Mouse (Mus musculus): ENCODE data around the gene Unc93b1. TPM values are rescaled to one million over a fixed set of nuclear protein-coding genes. Genes with fewer than 3 reads are reported as not detected.

The Unc93b1 gene
- polyA plus RNA-seq, 1 experiment from 2014 or later, result 7.5 TPM

- no peak for DNase-seq (ENCODE audit: low spot score)
- Histone ChIP-seq H3K36me3 (ENCODE audit: control insufficient read depth, insufficient read depth, low read length) (no peaks in the 10 kb centered on the region), H3K9ac (ENCODE audit: low read length) (no peak overlapping the region), H3K9me3 (replicated peaks; ENCODE audit: control insufficient read depth, low read length) (no peaks in the 10 kb centered on the region), H3K27ac (ENCODE audit: low read depth, low read length) (no peak overlapping the region), H3K27me3 (replicated peaks; ENCODE audit: control insufficient read depth, insufficient read depth, low read length) (no peaks in the 10 kb centered on the region), H3K4me3 (ENCODE audit: low read depth, low read length) (no peak overlapping the region), H3K4me2 (ENCODE audit: low read length) (no peak overlapping the region), H3K4me1 (ENCODE audit: control insufficient read depth, insufficient read depth, low read length) (peaks cover 4% of the 10 kb centered on the region; the same call in 1 of the 2 replicates)
- no peak for ATAC-seq
- 92% methylated on average over 7 of the region's 7 CpGs for WGBS
Observed at GRCm38 (mm10) chr19:3924868-3925267, 10.1 kb upstream of the Unc93b1 start.

GRCm38 (mm10) chr19:3925859-3926258 lies 9.1 kb upstream of the Unc93b1 start:
- H3K9ac ChIP-seq (ENCODE audit: low read length), result no peak overlapping the region
- ATAC-seq, result no peak
- H3K27ac ChIP-seq (ENCODE audit: low read depth, low read length), result no peak overlapping the region
- peaks cover 4% of the 10 kb centered on the region; the same call in 1 of the 2 replicates for H3K4me1 ChIP-seq (ENCODE audit: control insufficient read depth, insufficient read depth, low read length)
- WGBS, result 86% methylated on average over 6 of the region's 6 CpGs
- DNase-seq (ENCODE audit: low spot score), result no peak
- no peak overlapping the region for H3K4me3 ChIP-seq (ENCODE audit: low read depth, low read length)
- no peaks in the 10 kb centered on the region for H3K9me3 ChIP-seq (replicated peaks; ENCODE audit: control insufficient read depth, low read length)
- H3K27me3 ChIP-seq (replicated peaks; ENCODE audit: control insufficient read depth, insufficient read depth, low read length), result no peaks in the 10 kb centered on the region
- no peak overlapping the region for H3K4me2 ChIP-seq (ENCODE audit: low read length)
- H3K36me3 ChIP-seq (ENCODE audit: control insufficient read depth, insufficient read depth, low read length), result no peaks in the 10 kb centered on the region

- 71% methylated on average over 3 of the region's 3 CpGs for WGBS
- no peak overlapping the region for H3K4me2 ChIP-seq (ENCODE audit: low read length)
- ATAC-seq, result no peak
Observed at GRCm38 (mm10) chr19:3926279-3926678, 8.7 kb upstream of the Unc93b1 start.

GRCm38 (mm10) chr19:3926685-3927084 lies 8.3 kb upstream of the Unc93b1 start:
- Histone ChIP-seq H3K27me3 (replicated peaks; ENCODE audit: control insufficient read depth, insufficient read depth, low read length) (no peaks in the 10 kb centered on the region), H3K9me3 (replicated peaks; ENCODE audit: control insufficient read depth, low read length) (no peaks in the 10 kb centered on the region), H3K36me3 (ENCODE audit: control insufficient read depth, insufficient read depth, low read length) (no peaks in the 10 kb centered on the region), H3K9ac (ENCODE audit: low read length) (no peak overlapping the region), H3K4me2 (ENCODE audit: low read length) (no peak overlapping the region), H3K4me1 (ENCODE audit: control insufficient read depth, insufficient read depth, low read length) (peaks cover 4% of the 10 kb centered on the region; the same call in 1 of the 2 replicates), H3K4me3 (ENCODE audit: low read depth, low read length) (no peak overlapping the region), H3K27ac (ENCODE audit: low read depth, low read length) (no peak overlapping the region)
- DNase-seq (ENCODE audit: low spot score) (no peak), ATAC-seq (no peak)
- WGBS, result 60% methylated on average over 6 of the region's 6 CpGs

More at GRCm38 (mm10) chr19:3926279-3926678, 8.7 kb upstream of the Unc93b1 start:
- Histone ChIP-seq H3K27me3 (replicated peaks; ENCODE audit: control insufficient read depth, insufficient read depth, low read length) (no peaks in the 10 kb centered on the region), H3K27ac (ENCODE audit: low read depth, low read length) (no peak overlapping the region), H3K9me3 (replicated peaks; ENCODE audit: control insufficient read depth, low read length) (no peaks in the 10 kb centered on the region), H3K4me3 (ENCODE audit: low read depth, low read length) (no peak overlapping the region), H3K4me1 (ENCODE audit: control insufficient read depth, insufficient read depth, low read length) (peaks cover 4% of the 10 kb centered on the region; the same call in 1 of the 2 replicates), H3K9ac (ENCODE audit: low read length) (no peak overlapping the region), H3K36me3 (ENCODE audit: control insufficient read depth, insufficient read depth, low read length) (no peaks in the 10 kb centered on the region)
- DNase-seq (ENCODE audit: low spot score), result no peak

- WGBS, result 83% methylated on average over 4 of the region's 4 CpGs
- no peak overlapping the region for H3K9ac ChIP-seq (ENCODE audit: low read length)
Observed at GRCm38 (mm10) chr19:3927989-3928388, 7.0 kb upstream of the Unc93b1 start.

GRCm38 (mm10) chr19:3928779-3929178 lies 6.2 kb upstream of the Unc93b1 start:
- Histone ChIP-seq H3K27ac (ENCODE audit: low read depth, low read length) (0 out of 2 replicates have a peak overlapping the region, but pooled peaks have one; percentile 36), H3K4me3 (ENCODE audit: low read depth, low read length) (no peak overlapping the region), H3K4me1 (ENCODE audit: control insufficient read depth, insufficient read depth, low read length) (peaks cover 4% of the 10 kb centered on the region; the same call in 1 of the 2 replicates), H3K36me3 (ENCODE audit: control insufficient read depth, insufficient read depth, low read length) (no peaks in the 10 kb centered on the region), H3K27me3 (replicated peaks; ENCODE audit: control insufficient read depth, insufficient read depth, low read length) (no peaks in the 10 kb centered on the region), H3K4me2 (ENCODE audit: low read length) (no peak overlapping the region), H3K9me3 (replicated peaks; ENCODE audit: control insufficient read depth, low read length) (no peaks in the 10 kb centered on the region), H3K9ac (ENCODE audit: low read length) (no peak overlapping the region)
- ATAC-seq, result no peak
- WGBS, result 76% methylated on average over 4 of the region's 4 CpGs
- DNase-seq (ENCODE audit: low spot score), result no peak

More at GRCm38 (mm10) chr19:3927989-3928388, 7.0 kb upstream of the Unc93b1 start:
- H3K9me3 ChIP-seq (replicated peaks; ENCODE audit: control insufficient read depth, low read length), result no peaks in the 10 kb centered on the region
- no peak overlapping the region for H3K27ac ChIP-seq (ENCODE audit: low read depth, low read length)
- H3K4me2 ChIP-seq (ENCODE audit: low read length), result no peak overlapping the region
- peaks cover 4% of the 10 kb centered on the region; the same call in 1 of the 2 replicates for H3K4me1 ChIP-seq (ENCODE audit: control insufficient read depth, insufficient read depth, low read length)
- ATAC-seq (no peak), DNase-seq (ENCODE audit: low spot score) (no peak)
- no peaks in the 10 kb centered on the region for H3K36me3 ChIP-seq (ENCODE audit: control insufficient read depth, insufficient read depth, low read length)
- no peaks in the 10 kb centered on the region for H3K27me3 ChIP-seq (replicated peaks; ENCODE audit: control insufficient read depth, insufficient read depth, low read length)
- H3K4me3 ChIP-seq (ENCODE audit: low read depth, low read length), result no peak overlapping the region

- ATAC-seq, result peak; percentile 32; the same call in 1 of the 2 replicates
- H3K9me3 ChIP-seq (replicated peaks; ENCODE audit: control insufficient read depth, low read length), result no peaks in the 10 kb centered on the region
- H3K27me3 ChIP-seq (replicated peaks; ENCODE audit: control insufficient read depth, insufficient read depth, low read length), result no peaks in the 10 kb centered on the region
- DNase-seq (ENCODE audit: low spot score), result peak; percentile 51
- peak within 1 kb of the TSS; percentile 36; the same call in 1 of the 2 replicates for H3K27ac ChIP-seq (ENCODE audit: low read depth, low read length)
- H3K36me3 ChIP-seq (ENCODE audit: control insufficient read depth, insufficient read depth, low read length), result no peaks in the 10 kb centered on the region
- H3K9ac ChIP-seq (ENCODE audit: low read length), result no peak within 1 kb of the TSS
- H3K4me1 ChIP-seq (ENCODE audit: control insufficient read depth, insufficient read depth, low read length), result peaks cover 4% of the 10 kb centered on the region; the same call in 1 of the 2 replicates
- no peak within 1 kb of the TSS for H3K4me3 ChIP-seq (ENCODE audit: low read depth, low read length)
- 52% methylated on average over 12 of the region's 12 CpGs for WGBS
- no peak within 1 kb of the TSS for H3K4me2 ChIP-seq (ENCODE audit: low read length)
Observed at GRCm38 (mm10) chr19:3929211-3929941, 5.6 kb upstream of the Unc93b1 start, which contains the start of gene Aldh3b1. TSS of gene Aldh3b1 (minus strand) at chr19:3929808.

GRCm38 (mm10) chr19:3930262-3931057 lies 4.5 kb upstream of the Unc93b1 start:
- peak; percentile 30 for DNase-seq (ENCODE audit: low spot score)
- H3K4me1 ChIP-seq (ENCODE audit: control insufficient read depth, insufficient read depth, low read length), result peaks cover 4% of the 10 kb centered on the region; the same call in 1 of the 2 replicates
- peak; percentile 37; the same call in 1 of the 2 replicates for ATAC-seq
- H3K9ac ChIP-seq (ENCODE audit: low read length), result no peak overlapping the region
- no peaks in the 10 kb centered on the region for H3K36me3 ChIP-seq (ENCODE audit: control insufficient read depth, insufficient read depth, low read length)
- 70% methylated on average over 21 of the region's 21 CpGs for WGBS
- peak overlapping the region; percentile 36; the same call in 1 of the 2 replicates for H3K27ac ChIP-seq (ENCODE audit: low read depth, low read length)
- no peaks in the 10 kb centered on the region for H3K9me3 ChIP-seq (replicated peaks; ENCODE audit: control insufficient read depth, low read length)
- H3K4me3 ChIP-seq (ENCODE audit: low read depth, low read length), result no peak overlapping the region
- no peaks in the 10 kb centered on the region for H3K27me3 ChIP-seq (replicated peaks; ENCODE audit: control insufficient read depth, insufficient read depth, low read length)
- no peak overlapping the region for H3K4me2 ChIP-seq (ENCODE audit: low read length)

All from forebrain, embryonic 14.5 days (tissue).